Mouse (Mus musculus) retina, postnatal 1 day (tissue): ENCODE data around the gene Olfr237-ps1.
A peak's percentile ranks its signal among the peaks of the same experiment; 100 is the strongest.
"Not testable (repeated sequence)": the region's sequence is repeated elsewhere in the genome, so short reads cannot be mapped to it uniquely, and the experiment has no call there.

Experiments
- DNase-seq: peaks from one replicate; pipeline ENCODE4 v3.0.0-alpha.2; 2012

The Olfr237-ps1 gene

GRCm38 (mm10) chr6:43146267-43146666, at the start of gene Olfr237-ps1:
Olfr237-ps1 (plus strand) TSS chr6:43146567.
- DNase-seq: not testable (repeated sequence)

- DNase-seq: not testable (repeated sequence)
Measured at GRCm38 (mm10) chr6:43106069-43106468, 40.3 kb upstream of the Olfr237-ps1 start, which contains the start of gene Olfr441. Olfr441 (plus strand) TSS chr6:43106369.

GRCm38 (mm10) chr6:43159502-43159901, 13.1 kb downstream of the Olfr237-ps1 start:
- DNase-seq: peak; percentile 0

- no peak for DNase-seq
Measured at GRCm38 (mm10) chr6:43162982-43163381, 16.6 kb downstream of the Olfr237-ps1 start, which contains the start of gene Olfr437. Olfr437 (plus strand) TSS chr6:43163282.

- no peak for DNase-seq
Measured at GRCm38 (mm10) chr6:43167246-43167645, 20.9 kb downstream of the Olfr237-ps1 start.

GRCm38 (mm10) chr6:43171840-43172239, 25.5 kb downstream of the Olfr237-ps1 start, which contains the start of gene Olfr13:
Olfr13 (plus strand) TSS chr6:43172140.
- DNase-seq: no peak

- no peak for DNase-seq
Measured at GRCm38 (mm10) chr6:43178129-43178528, 31.8 kb downstream of the Olfr237-ps1 start.

GRCm38 (mm10) chr6:43178584-43179501, 32.5 kb downstream of the Olfr237-ps1 start:
- DNase-seq: no peak

GRCm38 (mm10) chr6:43190986-43191385, 44.6 kb downstream of the Olfr237-ps1 start:
- DNase-seq: no peak

- DNase-seq: no peak
Measured at GRCm38 (mm10) chr6:43196781-43197180, 50.4 kb downstream of the Olfr237-ps1 start, which contains the start of gene Olfr435. Olfr435 (plus strand) TSS chr6:43197146.

GRCm38 (mm10) chr6:43198094-43198493, 51.7 kb downstream of the Olfr237-ps1 start:
- no peak for DNase-seq

- no peak for DNase-seq
Measured at GRCm38 (mm10) chr6:43202786-43203185, 56.4 kb downstream of the Olfr237-ps1 start.

GRCm38 (mm10) chr6:43205355-43205754, 59.0 kb downstream of the Olfr237-ps1 start:
- no peak for DNase-seq
